ENCODE assay signal across 21 mouse cellular contexts in genomic region chr7:39937262-39937661, GRCm38 (mm10).
DNase-seq lines count a peak whose midpoint lies in the region; ATAC-seq lines count a peak whose summit lies in the region.
"Had no signal": no experiment of that assay in that cellular context is flagged by ENCODE, and none has a peak within 500 bp of the region (broad histone marks: within the 10 kb centered on the region; RNA-seq: fewer than 3 reads in every experiment).

No protein-coding gene starts in this region.

- H3K9ac ChIP-seq in embryonic facial prominence, embryonic 14.5 days (ENCODE audit: low read depth, low read length) = no peak overlapping the region
- H3K9ac ChIP-seq in limb, embryonic 13.5 days = no peak overlapping the region
- H3K9ac ChIP-seq: embryonic facial prominence, embryonic 13.5 days; forebrain, embryonic 13.5 days; forebrain, embryonic 15.5 days; forebrain, postnatal 0 days had no signal

- H3K27ac ChIP-seq in embryonic facial prominence, embryonic 14.5 days (replicated peaks; ENCODE audit: low read depth, low read length) = no peak overlapping the region
- no peak overlapping the region for H3K27ac ChIP-seq in embryonic facial prominence, embryonic 10.5 days (replicated peaks)
- H3K27ac ChIP-seq in limb, embryonic 13.5 days = no peak overlapping the region
- no peak overlapping the region for H3K27ac ChIP-seq in limb, embryonic 10.5 days
- H3K27ac ChIP-seq: embryonic facial prominence, embryonic 13.5 days; forebrain, embryonic 13.5 days; forebrain, embryonic 15.5 days had no signal

- H3K36me3 ChIP-seq in embryonic facial prominence, embryonic 14.5 days (ENCODE audit: control insufficient read depth, insufficient read depth, low read length) = no peaks in the 10 kb centered on the region
- no peaks in the 10 kb centered on the region for H3K36me3 ChIP-seq in embryonic facial prominence, embryonic 10.5 days (replicated peaks)
- H3K36me3 ChIP-seq in limb, embryonic 13.5 days = no peaks in the 10 kb centered on the region
- no peaks in the 10 kb centered on the region for H3K36me3 ChIP-seq in limb, embryonic 10.5 days
- H3K36me3 ChIP-seq: embryonic facial prominence, embryonic 13.5 days; forebrain, embryonic 15.5 days had no signal

- H3K9me3 ChIP-seq in embryonic facial prominence, embryonic 14.5 days (ENCODE audit: control insufficient read depth, low read length) = no peaks in the 10 kb centered on the region
- no peaks in the 10 kb centered on the region for H3K9me3 ChIP-seq in embryonic facial prominence, embryonic 10.5 days
- H3K9me3 ChIP-seq in limb, embryonic 13.5 days = no peaks in the 10 kb centered on the region
- no peaks in the 10 kb centered on the region for H3K9me3 ChIP-seq in limb, embryonic 10.5 days (replicated peaks)
- H3K9me3 ChIP-seq: embryonic facial prominence, embryonic 13.5 days; forebrain, embryonic 13.5 days; forebrain, embryonic 15.5 days had no signal

- H3K4me2 ChIP-seq in embryonic facial prominence, embryonic 14.5 days (ENCODE audit: low read depth, low read length) = no peak overlapping the region
- H3K4me2 ChIP-seq in limb, embryonic 13.5 days (replicated peaks) = no peak overlapping the region
- H3K4me2 ChIP-seq: embryonic facial prominence, embryonic 13.5 days; forebrain, embryonic 13.5 days; forebrain, embryonic 15.5 days had no signal

- DNase-seq in embryonic facial prominence, embryonic 14.5 days (ENCODE audit: low spot score) = peak; percentile 42
- DNase-seq in embryonic facial prominence, embryonic 10.5 days (ENCODE audit: low spot score) = no peak
- DNase-seq in limb, embryonic 10.5 days (ENCODE audit: low spot score) = no peak
- peak; percentile 10 for DNase-seq in mesoderm, embryonic 11.5 days (ENCODE audit: low read depth, low spot score)
- DNase-seq in embryo, embryonic 10.5 days (ENCODE audit: low spot score) = no peak
- DNase-seq: adrenal gland, adult 2 months; adrenal gland, postnatal 10 days; adrenal gland, postnatal 25 days; B cell, adult 2 months; cerebellum, adult 11 months; cerebellum, adult 18-20 months; cerebellum, adult 8-10 months; cerebellum, adult 9-11 months; cerebellum, postnatal 14 days; cerebellum, postnatal 36 days; forebrain, postnatal 0 days had no signal

- H3K27me3 ChIP-seq in embryonic facial prominence, embryonic 14.5 days (replicated peaks; ENCODE audit: control insufficient read depth, insufficient read depth, low read length) = no peaks in the 10 kb centered on the region
- H3K27me3 ChIP-seq in embryonic facial prominence, embryonic 10.5 days (replicated peaks; ENCODE audit: low read depth, poor library complexity, severe bottlenecking) = no peaks in the 10 kb centered on the region
- no peaks in the 10 kb centered on the region for H3K27me3 ChIP-seq in limb, embryonic 13.5 days
- no peaks in the 10 kb centered on the region for H3K27me3 ChIP-seq in limb, embryonic 10.5 days (ENCODE audit: low read depth, poor library complexity, severe bottlenecking)
- H3K27me3 ChIP-seq: embryonic facial prominence, embryonic 13.5 days; forebrain, embryonic 13.5 days; forebrain, embryonic 15.5 days had no signal

- WGBS in embryonic facial prominence, embryonic 14.5 days = 62% methylated on average over 4 of the region's 4 CpGs
- 82% methylated on average over 4 of the region's 4 CpGs for WGBS in embryonic facial prominence, embryonic 10.5 days
- WGBS in limb, embryonic 13.5 days = 64% methylated on average over 4 of the region's 4 CpGs
- WGBS in limb, embryonic 10.5 days = 88% methylated on average over 4 of the region's 4 CpGs

- H3K4me3 ChIP-seq in embryonic facial prominence, embryonic 14.5 days (ENCODE audit: low read depth, low read length) = no peak overlapping the region
- H3K4me3 ChIP-seq in embryonic facial prominence, embryonic 10.5 days = no peak overlapping the region
- no peak overlapping the region for H3K4me3 ChIP-seq in limb, embryonic 13.5 days
- no peak overlapping the region for H3K4me3 ChIP-seq in limb, embryonic 10.5 days
- H3K4me3 ChIP-seq: embryonic facial prominence, embryonic 13.5 days; forebrain, embryonic 13.5 days; forebrain, embryonic 15.5 days had no signal

- ATAC-seq in embryonic facial prominence, embryonic 14.5 days (ENCODE audit: low read depth) = peak; percentile 26; the same call in 1 of the 2 replicates
- peak; percentile 64; the same call in 1 of the 2 replicates for ATAC-seq in limb, embryonic 13.5 days (ENCODE audit: low FRiP score, low read depth)
- ATAC-seq: CD4-positive, CD25-positive, alpha-beta regulatory T cell, adult 4 months; forebrain, embryonic 13.5 days; forebrain, embryonic 15.5 days; forebrain, postnatal 0 days had no signal

- no peaks in the 10 kb centered on the region; the same call in 1 of the 2 replicates for H3K4me1 ChIP-seq in embryonic facial prominence, embryonic 14.5 days (ENCODE audit: control insufficient read depth, insufficient read depth, low read length)
- no peaks in the 10 kb centered on the region for H3K4me1 ChIP-seq in embryonic facial prominence, embryonic 10.5 days
- H3K4me1 ChIP-seq in limb, embryonic 13.5 days = no peaks in the 10 kb centered on the region
- no peaks in the 10 kb centered on the region for H3K4me1 ChIP-seq in limb, embryonic 10.5 days
- H3K4me1 ChIP-seq: forebrain, embryonic 13.5 days; forebrain, embryonic 15.5 days had no signal

Comparison
In these comparisons a context has a peak if more than half of its experiments do, and no peak if none do; other contexts are left out.
1. DNase-seq: peak in embryonic facial prominence, embryonic 14.5 days (single experiment) and mesoderm, embryonic 11.5 days (single experiment); none in embryonic facial prominence, embryonic 10.5 days (single experiment), limb, embryonic 10.5 days (single experiment) and embryo, embryonic 10.5 days (single experiment).